Mouse (Mus musculus) cerebellum, adult 2 months (tissue): Measurements from ENCODE around the gene Mip.

Experiments
- CTCF ChIP-seq: fragments of 200-500 bp; IDR thresholded peaks from 2 replicates; pipeline ENCODE4 v1.5.1; 2011; ENCODE audit warnings: low read depth, mild to moderate bottlenecking, control low read depth, low read length, moderate library complexity, borderline replicate concordance; ENCODE audit not compliant: insufficient read depth
- POLR2A ChIP-seq: fragments of 200-500 bp; IDR thresholded peaks from 2 replicates; pipeline ENCODE4 v1.6.1; 2011; ENCODE audit warnings: low read length, control low read depth, borderline replicate concordance; ENCODE audit not compliant: insufficient read depth

DNA sequence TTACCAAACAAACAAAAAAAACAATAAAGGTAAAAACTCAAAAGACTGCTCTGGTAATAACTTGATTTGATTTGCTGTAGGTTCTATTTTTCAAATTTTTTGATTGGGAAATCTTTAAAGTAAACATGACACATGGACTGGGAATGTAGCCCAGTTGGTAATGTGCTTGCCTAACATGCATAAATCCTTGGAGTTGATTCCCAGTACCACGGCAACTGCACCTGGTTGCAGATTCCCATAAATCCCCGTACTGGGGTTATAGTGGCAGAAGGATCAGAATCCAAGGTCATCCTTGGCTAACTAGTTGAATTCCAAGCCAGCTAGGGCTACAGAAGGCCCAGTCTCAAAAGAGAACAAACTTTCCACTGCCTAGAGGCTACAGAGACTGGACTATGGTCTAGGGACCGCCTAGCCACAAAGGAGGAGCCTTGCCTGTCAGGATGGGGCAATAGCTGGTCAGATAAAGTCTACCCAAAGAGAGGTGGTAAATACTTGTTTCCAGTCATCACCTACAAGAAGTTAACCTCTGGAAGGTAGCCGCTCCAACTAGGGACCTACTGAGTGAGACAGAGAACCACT lies 28.1 kb downstream of the Mip start, which contains the start of gene Apon:
- TF ChIP-seq POLR2A (no peak), CTCF (no peak)
